10 mouse cellular contexts compared by ENCODE assay signal in the genomic region with DNA sequence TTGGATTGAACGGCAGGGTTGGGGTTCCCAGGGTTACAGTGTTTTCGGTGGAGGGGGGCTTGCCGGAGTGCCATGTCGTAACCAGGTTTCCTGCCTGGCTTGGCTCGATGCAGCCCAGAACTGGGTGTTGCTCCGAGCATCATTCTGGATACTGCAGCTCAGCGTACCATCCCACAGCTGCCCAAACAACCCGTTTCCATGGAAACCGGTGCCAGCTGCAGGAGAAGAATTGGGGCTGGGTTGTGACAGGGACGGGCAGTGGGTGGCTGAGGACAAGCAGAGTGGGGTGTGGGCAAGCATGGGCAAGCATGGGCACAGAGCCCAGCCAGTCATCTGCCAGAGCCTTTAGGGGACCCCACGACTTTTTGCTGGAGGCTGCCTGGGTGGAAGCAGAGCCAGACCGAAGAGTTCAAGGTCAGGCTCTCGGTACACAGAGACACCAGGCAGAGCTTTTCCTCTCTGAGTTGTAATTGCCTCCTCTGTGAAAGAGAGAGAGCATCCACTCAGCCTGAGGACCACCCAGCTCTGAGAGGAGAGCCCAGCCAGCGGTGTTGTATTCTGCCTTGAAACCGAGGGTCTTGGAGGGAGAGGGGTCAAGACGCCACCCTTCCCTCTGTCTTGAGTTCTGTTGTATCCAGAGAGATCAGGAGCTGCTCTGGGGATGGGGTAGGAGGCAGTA. TPM values are rescaled to one million over a fixed set of nuclear protein-coding genes. Genes with fewer than 3 reads are reported as not detected.
A peak's percentile ranks its signal among the peaks of the same experiment; 100 is the strongest.
DNase-seq lines count a peak whose midpoint lies in the region; ATAC-seq lines count a peak whose summit lies in the region.
"Had no signal": no experiment of that assay in that cellular context is flagged by ENCODE, and none has a peak within 500 bp of the region (broad histone marks: within the 10 kb centered on the region; RNA-seq: fewer than 3 reads in every experiment).

No protein-coding gene starts in this region.

- no peak overlapping the region for H3K27ac ChIP-seq in hindbrain, embryonic 15.5 days (replicated peaks)
- H3K27ac ChIP-seq in hindbrain, embryonic 10.5 days = no peak overlapping the region
- H3K27ac ChIP-seq: lung, embryonic 15.5 days had no signal

- H3K4me1 ChIP-seq in hindbrain, embryonic 15.5 days (replicated peaks) = peaks cover 15% of the 10 kb centered on the region
- H3K4me1 ChIP-seq in hindbrain, embryonic 10.5 days (replicated peaks) = 0 out of 2 replicates have a peak, but pooled peaks cover 10% of the 10 kb centered on the region
- H3K4me1 ChIP-seq: lung, embryonic 15.5 days had no signal

- no peaks in the 10 kb centered on the region for H3K9me3 ChIP-seq in hindbrain, embryonic 15.5 days
- no peaks in the 10 kb centered on the region for H3K9me3 ChIP-seq in hindbrain, embryonic 10.5 days
- H3K9me3 ChIP-seq: lung, embryonic 15.5 days had no signal

- H3K4me3 ChIP-seq in hindbrain, embryonic 15.5 days = no peak overlapping the region
- no peak overlapping the region for H3K4me3 ChIP-seq in hindbrain, embryonic 10.5 days
- H3K4me3 ChIP-seq: lung, embryonic 15.5 days had no signal

- H3K9ac ChIP-seq in hindbrain, embryonic 15.5 days = no peak overlapping the region
- H3K9ac ChIP-seq: lung, embryonic 15.5 days had no signal

- intact Hi-C loops in left cerebral cortex, postnatal 25 days (cut with DNase I) = no loop called here

- peak overlapping the region; percentile 5; the same call in 1 of the 2 replicates for H3K4me2 ChIP-seq in hindbrain, embryonic 15.5 days
- H3K4me2 ChIP-seq: lung, embryonic 15.5 days had no signal

- DNase-seq in hindbrain, embryonic 10.5 days (ENCODE audit: low spot score) = no peak
- peak; percentile 27 to 56 for DNase-seq in frontal cortex, postnatal 25 days (ENCODE audit: low spot score in 2 of 2)
- peak; percentile 73 to 80 for DNase-seq in left cerebral cortex, postnatal 25 days (ENCODE audit: low spot score in 2 of 2)
- DNase-seq in right cerebral cortex, postnatal 36 days (ENCODE audit: low spot score in 2 of 2) = peak; percentile 56 to 71
- DNase-seq in embryo, embryonic 9.5 days (ENCODE audit: extremely low spot score) = no peak
- DNase-seq in lung, postnatal 4 days = no peak
- no peak for DNase-seq in thymus, adult 18-20 months

- 0 out of 2 replicates have a peak, but pooled peaks cover 4% of the 10 kb centered on the region for H3K27me3 ChIP-seq in hindbrain, embryonic 15.5 days
- peaks cover 4% of the 10 kb centered on the region; the same call in 1 of the 2 replicates for H3K27me3 ChIP-seq in hindbrain, embryonic 10.5 days (ENCODE audit: insufficient read depth, poor library complexity, severe bottlenecking)
- H3K27me3 ChIP-seq: lung, embryonic 15.5 days had no signal

- 49% methylated on average over 16 of the region's 16 CpGs for WGBS in hindbrain, embryonic 15.5 days
- 77% methylated on average over 16 of the region's 16 CpGs for WGBS in hindbrain, embryonic 10.5 days

- no peaks in the 10 kb centered on the region for H3K36me3 ChIP-seq in hindbrain, embryonic 15.5 days
- H3K36me3 ChIP-seq in hindbrain, embryonic 10.5 days = no peaks in the 10 kb centered on the region
- H3K36me3 ChIP-seq: lung, embryonic 15.5 days had no signal

- peak; percentile 81 for ATAC-seq in hindbrain, embryonic 15.5 days (ENCODE audit: low FRiP score, low read depth)

RNA-seq across cellular contexts. Expression of a gene that starts 5.3 kb away (rescaled TPM):
- 0.12 and 0.16 TPM in 2 replicates for polyA plus RNA-seq in hindbrain, embryonic 15.5 days (2015; fragmentation: Nextera tagmentation; extraction: Ambion mirVana)
- polyA plus RNA-seq in hindbrain, embryonic 10.5 days (2016; fragmentation: Nextera tagmentation; extraction: Ambion mirVana) = 0.05 TPM in 1 of 2 replicates, not detected in the other
- total RNA-seq in left cerebral cortex, postnatal 25 days (2021) = under 1 TPM; 0.37 TPM
- total RNA-seq: hematopoietic stem cell, adult 5-6 weeks had no signal

RNA-seq across cellular contexts. Expression of a gene that starts 50.4 kb away (rescaled TPM):
- polyA plus RNA-seq in hindbrain, embryonic 15.5 days (2015; fragmentation: Nextera tagmentation; extraction: Ambion mirVana) = 16.4 and 17.4 TPM in 2 replicates
- 2.0 and 3.1 TPM in 2 replicates for polyA plus RNA-seq in hindbrain, embryonic 10.5 days (2016; fragmentation: Nextera tagmentation; extraction: Ambion mirVana)
- total RNA-seq in left cerebral cortex, postnatal 25 days (2021) = 100 to 1,000 TPM; 377 to 394 TPM

Comparison
In these comparisons a context has a peak if more than half of its experiments do, and no peak if none do; other contexts are left out.
1. DNase-seq: peak in frontal cortex, postnatal 25 days (2 of 2), left cerebral cortex, postnatal 25 days (2 of 2) and right cerebral cortex, postnatal 36 days (2 of 2); none in hindbrain, embryonic 10.5 days (single experiment), embryo, embryonic 9.5 days (single experiment), lung, postnatal 4 days (0 of 2) and thymus, adult 18-20 months (0 of 2).